Mouse (Mus musculus): ENCODE results near the gene Reep3.

Reep3 gene

GRCm38 (mm10) chr10:67081206-67082007, 15.3 kb downstream of the Reep3 start:
- no peak for DNase-seq

- no peak for DNase-seq
These were observed 17.7 kb downstream of the Reep3 start for GRCm38 (mm10) chr10:67079030-67079429.

GRCm38 (mm10) chr10:67075931-67076878, 20.5 kb downstream of the Reep3 start:
- DNase-seq, result no peak

- no peak for DNase-seq
These were observed 23.2 kb downstream of the Reep3 start for GRCm38 (mm10) chr10:67073577-67073976.

GRCm38 (mm10) chr10:67072600-67072999, 24.1 kb downstream of the Reep3 start:
- DNase-seq, result no peak

- no peak for DNase-seq
These were observed 24.9 kb downstream of the Reep3 start for GRCm38 (mm10) chr10:67071884-67072283.

GRCm38 (mm10) chr10:67071389-67071788, 25.4 kb downstream of the Reep3 start:
- DNase-seq, result no peak

GRCm38 (mm10) chr10:67069013-67069412, 27.7 kb downstream of the Reep3 start:
- no peak for DNase-seq

GRCm38 (mm10) chr10:67066421-67066820, 30.3 kb downstream of the Reep3 start:
- no peak for DNase-seq

- DNase-seq, result no peak
These were observed 30.8 kb downstream of the Reep3 start for GRCm38 (mm10) chr10:67065927-67066326.

GRCm38 (mm10) chr10:67065277-67065887, 31.4 kb downstream of the Reep3 start:
- DNase-seq, result no peak

- DNase-seq, result no peak
These were observed 34.9 kb downstream of the Reep3 start for GRCm38 (mm10) chr10:67061823-67062222.

- peak; percentile 55 for DNase-seq
These were observed 35.4 kb downstream of the Reep3 start for GRCm38 (mm10) chr10:67061367-67061801.

- no peak for DNase-seq
These were observed 38.0 kb downstream of the Reep3 start for GRCm38 (mm10) chr10:67058702-67059101.

- peak; percentile 54 for DNase-seq
These were observed 38.4 kb downstream of the Reep3 start for GRCm38 (mm10) chr10:67058297-67058696.

GRCm38 (mm10) chr10:67057696-67058095, 39.0 kb downstream of the Reep3 start:
- no peak for DNase-seq

GRCm38 (mm10) chr10:67057208-67057607, 39.5 kb downstream of the Reep3 start:
- no peak for DNase-seq

GRCm38 (mm10) chr10:67055867-67056856, 40.6 kb downstream of the Reep3 start:
- DNase-seq, result no peak

GRCm38 (mm10) chr10:67053475-67053874, 43.3 kb downstream of the Reep3 start:
- DNase-seq, result no peak

GRCm38 (mm10) chr10:67052429-67052828, 44.3 kb downstream of the Reep3 start:
- DNase-seq, result no peak

- no peak for DNase-seq
These were observed 45.3 kb downstream of the Reep3 start for GRCm38 (mm10) chr10:67051466-67051865.

- DNase-seq, result no peak
These were observed 46.0 kb downstream of the Reep3 start for GRCm38 (mm10) chr10:67050766-67051165.
